Mouse (Mus musculus): ENCODE measurements around the gene Lfng.

Lfng gene

GRCm38 (mm10) chr5:140663621-140664180 is 56.6 kb downstream of the Lfng start:
- DNase-seq (ENCODE audit: low spot score): no peak
